Mouse (Mus musculus) intestine, embryonic 16.5 days (tissue): ENCODE measurements around the gene Fam168a. TPM values are rescaled to one million over a fixed set of nuclear protein-coding genes. Genes with fewer than 3 reads are reported as not detected.

ENCODE experiments used
- ATAC-seq: fragments of 200-750 bp; cut with Nextera tagmentation; 2 replicates; pipeline ENCODE4 v1.8.0; 2017; ENCODE audit warnings: moderate TSS enrichment, moderate library complexity
- H3K27ac ChIP-seq: fragments of 300-500 bp; sonication (generic); 2 replicates; pipeline ENCODE4 v1.5.1; 2014; ENCODE audit warnings: mild to moderate bottlenecking, low read length
- H3K27me3 ChIP-seq: fragments of 300-500 bp; sonication (generic); replicated peaks from 2 replicates; pipeline ENCODE4 v1.6.1; 2014; ENCODE audit warnings: low read length, control low read depth, mixed read lengths; ENCODE audit not compliant: control insufficient read depth, insufficient read depth
- H3K36me3 ChIP-seq: fragments of 300-500 bp; sonication (generic); 2 replicates; pipeline ENCODE4 v1.6.1; 2014; ENCODE audit warnings: low read length, control low read depth; ENCODE audit not compliant: control insufficient read depth, insufficient read depth
- H3K4me1 ChIP-seq: fragments of 300-500 bp; sonication (generic); 2 replicates; pipeline ENCODE4 v1.6.1; 2014; ENCODE audit warnings: low read length, control low read depth, mixed read lengths; ENCODE audit not compliant: control insufficient read depth, insufficient read depth
- H3K4me2 ChIP-seq: fragments of 300-500 bp; sonication (generic); 2 replicates; pipeline ENCODE4 v1.6.1; 2014; ENCODE audit warnings: low read depth, low read length, control low read depth
- H3K4me3 ChIP-seq: fragments of 300-500 bp; sonication (generic); 2 replicates; pipeline ENCODE4 v1.5.1; 2014; ENCODE audit warnings: mild to moderate bottlenecking, low read length
- H3K9ac ChIP-seq: fragments of 300-500 bp; sonication (generic); 2 replicates; pipeline ENCODE4 v1.6.1; 2014; ENCODE audit warnings: low read depth, low read length
- H3K9me3 ChIP-seq: fragments of 300-500 bp; sonication (generic); 2 replicates; pipeline ENCODE4 v1.6.1; 2016; ENCODE audit warnings: low read length, control low read depth; ENCODE audit not compliant: control insufficient read depth
- WGBS: fragments of 180-500 bp; shearing (Covaris S2); extraction: QIAGEN DNeasy Blood & Tissue Kit; methylation state at CpG from one replicate; pipeline ENCODE4 v1.1.7; 2014; 5-methylcytosine and 5-hydroxymethylcytosine counted together
- polyA plus RNA-seq: library from polyadenylated mRNA; unstranded; fragments of >200 nt; fragmentation: Nextera tagmentation; extraction: Ambion mirVana; gene quantifications from 2 replicates; pipeline ENCODE4 v1.2.1, GENCODE M21; 2015

Fam168a gene
- polyA plus RNA-seq, 1 experiment from 2014 or later = 24.9 TPM

GRCm38 (mm10) chr7:100693199-100693598, 13.2 kb upstream of the Fam168a start:
- H3K4me3 ChIP-seq = no peak overlapping the region
- no peak overlapping the region for H3K27ac ChIP-seq
- no peaks in the 10 kb centered on the region for H3K27me3 ChIP-seq
- no peak overlapping the region for H3K4me2 ChIP-seq
- H3K4me1 ChIP-seq = no peaks in the 10 kb centered on the region
- ATAC-seq = no peak
- H3K9ac ChIP-seq = no peak overlapping the region
- 69% methylated on average over 8 of the region's 8 CpGs for WGBS
- H3K36me3 ChIP-seq = no peaks in the 10 kb centered on the region
- no peaks in the 10 kb centered on the region for H3K9me3 ChIP-seq

DNA sequence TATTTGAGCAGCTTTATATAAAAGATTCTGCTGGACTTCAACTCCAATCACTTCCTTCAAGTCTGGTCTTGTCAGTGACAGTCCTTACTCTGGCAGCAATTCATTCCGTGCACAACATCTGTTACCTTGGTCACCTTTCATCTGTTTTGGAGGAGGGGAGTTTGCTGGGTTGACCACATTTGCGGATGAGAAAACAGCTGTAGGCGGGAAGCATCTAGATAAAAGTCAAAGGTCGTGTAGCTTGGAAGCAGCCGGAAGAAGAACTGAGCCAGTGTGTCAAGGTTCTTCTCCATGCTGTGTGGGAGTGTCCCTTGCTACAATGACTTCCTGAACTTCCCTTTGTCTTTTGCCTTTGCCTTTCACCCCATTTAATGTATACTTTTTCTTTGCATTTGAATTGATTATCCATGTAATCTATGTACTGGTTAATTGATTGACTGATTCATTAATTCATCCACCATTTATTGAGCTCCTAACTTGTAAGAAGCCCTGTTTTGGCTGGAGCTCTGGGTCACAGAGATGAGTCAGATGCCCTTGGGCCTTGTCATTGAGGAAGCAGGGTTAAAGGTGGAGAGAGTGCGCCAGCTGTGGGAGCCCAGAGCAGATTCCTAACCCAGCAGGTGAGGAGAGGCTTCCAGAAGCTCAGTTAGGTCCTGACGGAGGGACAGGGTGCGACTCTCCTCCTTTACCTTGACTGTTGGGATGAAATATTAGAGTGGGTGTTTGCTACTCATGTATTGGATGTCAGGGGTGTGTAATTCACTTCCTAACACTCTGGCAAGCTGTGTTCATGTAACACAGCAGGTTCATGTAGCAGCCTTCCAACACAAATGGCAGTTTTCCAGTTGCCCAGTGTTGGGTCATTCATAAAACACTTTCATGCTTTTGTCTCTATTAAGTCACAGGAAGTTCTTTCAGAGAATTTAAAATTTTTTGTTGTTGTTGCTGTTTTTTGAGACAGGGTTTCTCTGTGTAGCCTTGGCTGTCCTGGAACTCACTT, 6.4 kb upstream of the Fam168a start:
- Histone ChIP-seq H3K27ac (no peak overlapping the region), H3K36me3 (no peaks in the 10 kb centered on the region), H3K27me3 (no peaks in the 10 kb centered on the region), H3K4me2 (no peak overlapping the region), H3K9me3 (no peaks in the 10 kb centered on the region), H3K4me3 (no peak overlapping the region), H3K4me1 (peaks cover 3% of the 10 kb centered on the region; the same call in 1 of the 2 replicates), H3K9ac (no peak overlapping the region)
- WGBS = 55% methylated on average over 8 of the region's 8 CpGs
- ATAC-seq = no peak; the same call in 1 of the 2 replicates

GRCm38 (mm10) chr7:100706883-100707480, 547 bp downstream of the Fam168a start:
- under 1% methylated on average over 19 of the region's 23 CpGs for WGBS
- Histone ChIP-seq H3K4me3 (peak overlapping the region; percentile 95), H3K9me3 (no peaks in the 10 kb centered on the region), H3K27me3 (no peaks in the 10 kb centered on the region), H3K36me3 (no peaks in the 10 kb centered on the region), H3K4me2 (peak overlapping the region; percentile 78), H3K27ac (peak overlapping the region; percentile 97), H3K9ac (peak overlapping the region; percentile 93), H3K4me1 (peaks cover 14% of the 10 kb centered on the region)
- ATAC-seq = no peak; the same call in none of the 2 replicates

DNA sequence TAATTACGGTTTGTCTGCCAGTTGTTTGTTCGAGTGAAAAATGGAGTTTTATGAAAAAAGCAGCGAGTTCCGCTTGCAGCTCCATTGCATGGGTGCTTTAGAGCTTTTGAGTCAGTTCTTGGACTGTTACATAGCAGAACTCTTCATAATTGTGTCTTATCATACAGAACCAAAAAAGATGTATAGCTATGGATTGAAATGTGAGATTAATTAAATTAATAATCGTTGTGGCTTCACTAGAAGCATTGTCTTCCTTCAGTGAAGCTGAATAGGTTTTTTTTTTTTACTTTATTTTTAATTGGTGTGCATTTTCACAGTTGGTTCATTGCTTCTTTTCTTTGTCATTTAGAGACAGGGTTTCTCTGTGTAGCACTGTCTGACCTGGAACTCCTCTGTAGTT, 12.3 kb downstream of the Fam168a start:
- peaks cover 3% of the 10 kb centered on the region; the same call in 1 of the 2 replicates for H3K4me1 ChIP-seq
- ATAC-seq = no peak
- H3K4me3 ChIP-seq = no peak overlapping the region
- no peak overlapping the region for H3K9ac ChIP-seq
- no peaks in the 10 kb centered on the region for H3K36me3 ChIP-seq
- H3K9me3 ChIP-seq = no peaks in the 10 kb centered on the region
- H3K27ac ChIP-seq = no peak overlapping the region
- H3K27me3 ChIP-seq = no peaks in the 10 kb centered on the region
- H3K4me2 ChIP-seq = no peak overlapping the region
- WGBS = 89% methylated on average over 5 of the region's 5 CpGs

- no peak overlapping the region for H3K4me3 ChIP-seq
- ATAC-seq = no peak
Observed at GRCm38 (mm10) chr7:100722268-100722667, 15.8 kb downstream of the Fam168a start.

GRCm38 (mm10) chr7:100723453-100724294, 17.2 kb downstream of the Fam168a start:
- no peak overlapping the region for H3K4me2 ChIP-seq
- no peak overlapping the region for H3K4me3 ChIP-seq
- peaks cover 3% of the 10 kb centered on the region; the same call in 1 of the 2 replicates for H3K4me1 ChIP-seq
- H3K27me3 ChIP-seq = no peaks in the 10 kb centered on the region
- no peak overlapping the region for H3K27ac ChIP-seq
- ATAC-seq = no peak
- WGBS = 54% methylated on average over 12 of the region's 12 CpGs
- H3K9ac ChIP-seq = no peak overlapping the region
- H3K9me3 ChIP-seq = no peaks in the 10 kb centered on the region
- H3K36me3 ChIP-seq = no peaks in the 10 kb centered on the region

More at GRCm38 (mm10) chr7:100722268-100722667, 15.8 kb downstream of the Fam168a start:
- Histone ChIP-seq H3K9ac (no peak overlapping the region), H3K27me3 (no peaks in the 10 kb centered on the region), H3K9me3 (no peaks in the 10 kb centered on the region), H3K36me3 (no peaks in the 10 kb centered on the region), H3K4me2 (no peak overlapping the region), H3K27ac (no peak overlapping the region), H3K4me1 (peaks cover 3% of the 10 kb centered on the region; the same call in 1 of the 2 replicates)
- 75% methylated on average over 6 of the region's 6 CpGs for WGBS

DNA sequence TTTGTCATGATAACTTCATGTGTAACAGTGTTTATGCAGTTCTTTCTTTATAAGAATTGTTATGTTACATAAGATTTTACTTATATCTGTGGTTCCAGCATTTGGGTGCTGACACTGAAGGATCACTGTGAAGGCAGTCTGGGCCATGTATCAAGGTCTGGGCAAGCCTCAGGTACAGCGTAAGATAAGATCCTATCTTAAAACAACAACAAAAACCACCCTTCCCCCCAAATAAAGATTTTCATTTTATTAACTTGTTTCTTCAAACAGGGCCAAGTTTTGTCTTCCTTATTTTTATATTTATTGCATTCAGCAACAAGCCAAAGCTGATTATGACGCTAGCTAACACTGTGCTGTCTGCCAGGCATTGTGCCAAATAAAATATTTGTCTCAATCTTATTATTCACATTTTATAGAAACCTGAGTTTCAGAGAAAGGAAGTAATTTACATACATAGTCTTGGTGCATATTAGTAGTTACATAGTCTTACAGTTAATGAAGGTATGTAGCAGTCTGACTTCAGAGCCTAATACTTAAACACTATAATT, 21.2 kb downstream of the Fam168a start:
- 73% methylated on average over 2 of the region's 2 CpGs for WGBS
- Histone ChIP-seq H3K4me3 (no peak overlapping the region), H3K9me3 (no peaks in the 10 kb centered on the region), H3K27me3 (no peaks in the 10 kb centered on the region), H3K4me2 (no peak overlapping the region), H3K27ac (no peak overlapping the region), H3K9ac (no peak overlapping the region), H3K4me1 (peaks cover 10% of the 10 kb centered on the region), H3K36me3 (no peaks in the 10 kb centered on the region)
- ATAC-seq = no peak

DNA sequence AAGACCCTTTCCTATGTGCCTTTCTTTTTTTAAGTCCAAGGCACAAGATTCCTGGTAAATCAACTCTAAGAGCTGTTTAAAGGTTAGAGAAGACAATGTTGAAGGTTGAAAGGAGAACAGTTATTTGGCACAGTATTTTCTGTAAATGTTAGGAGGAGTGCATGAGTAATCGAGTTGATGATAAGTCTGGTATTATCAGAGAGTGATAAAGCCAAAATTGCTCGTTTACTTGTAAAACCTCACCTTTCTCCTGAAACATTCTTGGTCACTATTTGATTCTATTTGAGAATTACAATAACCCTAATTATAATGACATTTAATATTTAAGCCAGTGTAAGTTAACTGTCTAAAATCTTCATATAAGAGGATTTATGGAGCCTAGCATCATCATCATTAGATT, 23.3 kb downstream of the Fam168a start:
- Histone ChIP-seq H3K4me1 (peaks cover 17% of the 10 kb centered on the region), H3K4me2 (no peak overlapping the region), H3K9me3 (no peaks in the 10 kb centered on the region), H3K27ac (no peak overlapping the region), H3K9ac (no peak overlapping the region), H3K4me3 (no peak overlapping the region), H3K36me3 (no peaks in the 10 kb centered on the region), H3K27me3 (no peaks in the 10 kb centered on the region)
- ATAC-seq = no peak
- WGBS = 67% methylated on average over 2 of the region's 2 CpGs
